Mouse (Mus musculus): ENCODE measurements around the gene Hoxc9. TPM values are rescaled to one million over a fixed set of nuclear protein-coding genes. Genes with fewer than 3 reads are reported as not detected.

Hoxc9 gene
- polyA plus RNA-seq, 1 experiment from 2014 or later = 0.30 TPM

MicroRNAs encoded within 50 kb of the gene (microRNA counts, 519-probe panel; counts per million panel counts)
- not detected for microRNA mmu-miR-615-3p
- not detected for microRNA mmu-miR-615-5p

Small RNA genes within 50 kb of the gene (microRNA-seq; reads per million reads assigned to microRNA genes)
- gene Mir196a-2 (3.9 reads per million, percentile 16 among the genes with 10 or more reads in this experiment), gene Mir615 (1,930 reads per million, percentile 83 among the genes with 10 or more reads in this experiment)

Other genes with a start within 250 kb of the Hoxc9 start
- not detected in 2 replicates for gene Hoxc13, start 55.3 kb upstream of the Hoxc9 start, polyA plus RNA-seq (2015; fragmentation: Nextera tagmentation; extraction: Ambion mirVana)
- gene Hoxc12, start 39.7 kb upstream of the Hoxc9 start, polyA plus RNA-seq (2015; fragmentation: Nextera tagmentation; extraction: Ambion mirVana) = not detected in 2 replicates
- gene Hoxc11, start 22.0 kb upstream of the Hoxc9 start, polyA plus RNA-seq (2015; fragmentation: Nextera tagmentation; extraction: Ambion mirVana) = not detected in 2 replicates
- not detected in 2 replicates for gene Hoxc10, start 9.6 kb upstream of the Hoxc9 start, polyA plus RNA-seq (2015; fragmentation: Nextera tagmentation; extraction: Ambion mirVana)
- 20.1 and 22.0 TPM in 2 replicates for gene Hoxc5, start 9.0 kb upstream of the Hoxc9 start, polyA plus RNA-seq (2015; fragmentation: Nextera tagmentation; extraction: Ambion mirVana)
- 2.3 and 16.6 TPM in 2 replicates for gene Hoxc8, start 14.2 kb downstream of the Hoxc9 start, polyA plus RNA-seq (2015; fragmentation: Nextera tagmentation; extraction: Ambion mirVana)
- 7.4 and 13.1 TPM in 2 replicates for gene Hoxc6, start 21.8 kb downstream of the Hoxc9 start, polyA plus RNA-seq (2015; fragmentation: Nextera tagmentation; extraction: Ambion mirVana)
- gene Hoxc4, start 42.5 kb downstream of the Hoxc9 start, polyA plus RNA-seq (2015; fragmentation: Nextera tagmentation; extraction: Ambion mirVana) = 56.8 and 63.8 TPM in 2 replicates
- 26.9 and 31.1 TPM in 2 replicates for gene Smug1, start 190.7 kb downstream of the Hoxc9 start, polyA plus RNA-seq (2015; fragmentation: Nextera tagmentation; extraction: Ambion mirVana)